Mouse (Mus musculus): ENCODE results near the gene Csnka2ip.

GRCm38 (mm10) chr16:64586825-64587224 is 15.4 kb downstream of the Csnka2ip start:
- TF ChIP-seq GATA1 (IDR thresholded peaks at IDR 0.05; ENCODE audit: low read length) (no peak), TAL1 (IDR thresholded peaks at IDR 0.05; ENCODE audit: low read length) (no peak)

Measured in erythroblast, embryonic 14.5 days (primary cell).